Mouse (Mus musculus) small intestine, adult 2 months (tissue): ENCODE measurements around the gene Kcnip3. TPM values are rescaled to one million over a fixed set of nuclear protein-coding genes. Genes with fewer than 3 reads are reported as not detected.

ENCODE experiments used
- H3K27ac ChIP-seq: fragments of 200-500 bp; 2 replicates; pipeline ENCODE4 v1.5.1; 2012; ENCODE audit warnings: low read depth, low read length, control low read depth, inconsistent platforms; ENCODE audit not compliant: insufficient read depth
- H3K27me3 ChIP-seq: fragments of 200-500 bp; 2 replicates; pipeline ENCODE4 v1.6.1; 2012; ENCODE audit warnings: mild to moderate bottlenecking, moderate library complexity, low read length, inconsistent platforms; ENCODE audit not compliant: control insufficient read depth, insufficient read depth
- H3K36me3 ChIP-seq: fragments of 200-500 bp; 2 replicates; pipeline ENCODE4 v1.6.1; 2012; ENCODE audit warnings: mild to moderate bottlenecking, low read length, control low read depth, inconsistent platforms; ENCODE audit not compliant: control insufficient read depth, insufficient read depth
- H3K4me1 ChIP-seq: fragments of 200-500 bp; 2 replicates; pipeline ENCODE4 v1.6.1; 2012; ENCODE audit warnings: low read length, inconsistent platforms, mixed read lengths; ENCODE audit not compliant: control insufficient read depth, insufficient read depth, insufficient read length
- H3K4me3 ChIP-seq: fragments of 200-500 bp; 2 replicates; pipeline ENCODE4 v1.5.1; 2012; ENCODE audit warnings: low read depth, mild to moderate bottlenecking, control low read depth, inconsistent platforms, low read length, moderate library complexity
- CTCF ChIP-seq: fragments of 200-500 bp; IDR thresholded peaks from 2 replicates; pipeline ENCODE4 v1.5.1; 2012; ENCODE audit warnings: low read depth, mild to moderate bottlenecking, control low read depth, inconsistent platforms, low read length, moderate library complexity, mixed read lengths; ENCODE audit not compliant: insufficient replicate concordance, insufficient read length; ENCODE audit errors: extremely low read depth
- POLR2A ChIP-seq: fragments of 200-500 bp; IDR thresholded peaks from 2 replicates; pipeline ENCODE4 v1.6.1; 2012; ENCODE audit warnings: low read depth, mild to moderate bottlenecking, control low read depth, inconsistent platforms, low read length, moderate library complexity
- WGBS: fragments of 180-500 bp; shearing (Covaris S2); methylation state at CpG from one replicate; pipeline ENCODE4 v1.1.7; 2018; 5-methylcytosine and 5-hydroxymethylcytosine counted together
- polyA plus RNA-seq: library from polyadenylated mRNA; depleted of rRNA; stranded (reverse); fragments of >200 nt; gene quantifications from 2 replicates; pipeline ENCODE4 v1.2.3, GENCODE M21; 2012

Kcnip3 gene
- polyA plus RNA-seq, 1 experiment, result 2.4 TPM

GRCm38 (mm10) chr2:127541185-127541584 is 19.3 kb upstream of the Kcnip3 start, which contains the start of gene Prom2:
Gene Prom2, minus strand, starts transcription at chr2:127541467.
- H3K27ac ChIP-seq, result no peak within 1 kb of the TSS
- H3K27me3 ChIP-seq, result peaks cover 14% of the 10 kb centered on the region
- H3K4me1 ChIP-seq, result 0 out of 2 replicates have a peak, but pooled peaks cover 3% of the 10 kb centered on the region
- H3K36me3 ChIP-seq, result no peaks in the 10 kb centered on the region
- H3K4me3 ChIP-seq, result no peak within 1 kb of the TSS
- no peak for TF ChIP-seq POLR2A
- TF ChIP-seq CTCF, result no peak
- 11% methylated on average over 29 of the region's 29 CpGs for WGBS

- 0 out of 2 replicates have a peak, but pooled peaks cover 3% of the 10 kb centered on the region for H3K4me1 ChIP-seq
- no peak overlapping the region for H3K4me3 ChIP-seq
- peaks cover 14% of the 10 kb centered on the region for H3K27me3 ChIP-seq
- H3K27ac ChIP-seq, result no peak overlapping the region
- TF ChIP-seq CTCF (no peak), POLR2A (no peak)
- no peaks in the 10 kb centered on the region for H3K36me3 ChIP-seq
- WGBS, result 24% methylated on average over 4 of the region's 4 CpGs
Observed at GRCm38 (mm10) chr2:127539494-127539893, 17.6 kb upstream of the Kcnip3 start.

DNA sequence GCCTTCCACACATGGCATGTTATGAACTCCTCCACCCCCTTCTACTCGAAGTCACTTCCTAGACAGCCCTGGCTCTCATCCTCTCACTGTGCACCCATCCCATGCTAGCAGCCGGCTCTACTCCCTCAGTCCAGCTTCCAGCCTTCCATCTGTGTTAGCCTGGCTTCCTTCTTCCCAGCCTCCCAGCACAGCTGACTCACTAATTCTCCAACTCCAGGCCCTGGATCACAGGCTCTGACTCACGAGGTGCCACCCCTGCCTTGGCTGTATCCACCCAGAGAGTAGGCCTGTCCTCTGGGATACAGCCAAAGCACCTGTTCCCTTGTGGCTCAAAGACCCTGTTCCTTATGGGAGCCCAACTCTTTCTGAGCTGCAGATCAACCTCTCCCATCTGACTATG is 15.7 kb upstream of the Kcnip3 start:
- Histone ChIP-seq H3K4me3 (no peak overlapping the region), H3K4me1 (0 out of 2 replicates have a peak, but pooled peaks cover 3% of the 10 kb centered on the region), H3K27me3 (peaks cover 14% of the 10 kb centered on the region), H3K36me3 (no peaks in the 10 kb centered on the region), H3K27ac (no peak overlapping the region)
- TF ChIP-seq CTCF (no peak), POLR2A (no peak)
- WGBS, result 49% methylated on average over 3 of the region's 3 CpGs

DNA sequence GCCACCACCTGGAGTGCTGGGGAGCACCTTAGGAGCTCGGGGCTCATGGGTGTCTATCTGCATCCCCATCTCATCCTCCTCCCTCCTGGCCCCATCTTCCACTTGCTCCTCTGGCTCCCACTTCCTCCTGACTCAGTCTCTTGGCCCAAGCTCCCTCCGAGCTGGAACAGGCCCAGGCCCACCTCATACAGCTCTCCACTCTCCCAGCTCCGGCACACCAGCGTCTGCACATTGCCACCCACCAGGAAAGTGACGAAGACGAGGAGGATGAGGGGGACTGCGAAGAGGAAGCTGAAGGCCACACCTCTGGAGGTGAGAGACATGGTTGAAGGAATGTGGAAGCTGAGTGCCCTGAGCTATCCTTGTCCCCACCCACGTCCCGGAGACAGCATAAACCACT is 13.5 kb upstream of the Kcnip3 start:
- Histone ChIP-seq H3K4me1 (no peaks in the 10 kb centered on the region), H3K4me3 (no peak overlapping the region), H3K27ac (no peak overlapping the region), H3K27me3 (peaks cover under 1% of the 10 kb centered on the region; the same call in 1 of the 2 replicates), H3K36me3 (no peaks in the 10 kb centered on the region)
- TF ChIP-seq POLR2A (no peak), CTCF (no peak)
- WGBS, result 74% methylated on average over 9 of the region's 9 CpGs

- Histone ChIP-seq H3K27ac (no peak overlapping the region), H3K4me3 (no peak overlapping the region), H3K27me3 (no peaks in the 10 kb centered on the region), H3K4me1 (no peaks in the 10 kb centered on the region), H3K36me3 (no peaks in the 10 kb centered on the region)
- 15% methylated on average over 9 of the region's 9 CpGs for WGBS
- TF ChIP-seq POLR2A (no peak), CTCF (no peak)
Observed at GRCm38 (mm10) chr2:127532379-127532778, 10.5 kb upstream of the Kcnip3 start.

GRCm38 (mm10) chr2:127531592-127531991 is 9.7 kb upstream of the Kcnip3 start:
- Histone ChIP-seq H3K4me1 (no peaks in the 10 kb centered on the region), H3K27ac (no peak overlapping the region), H3K36me3 (no peaks in the 10 kb centered on the region), H3K27me3 (no peaks in the 10 kb centered on the region), H3K4me3 (no peak overlapping the region)
- 83% methylated on average over 2 of the region's 2 CpGs for WGBS
- TF ChIP-seq CTCF (no peak), POLR2A (no peak)

DNA sequence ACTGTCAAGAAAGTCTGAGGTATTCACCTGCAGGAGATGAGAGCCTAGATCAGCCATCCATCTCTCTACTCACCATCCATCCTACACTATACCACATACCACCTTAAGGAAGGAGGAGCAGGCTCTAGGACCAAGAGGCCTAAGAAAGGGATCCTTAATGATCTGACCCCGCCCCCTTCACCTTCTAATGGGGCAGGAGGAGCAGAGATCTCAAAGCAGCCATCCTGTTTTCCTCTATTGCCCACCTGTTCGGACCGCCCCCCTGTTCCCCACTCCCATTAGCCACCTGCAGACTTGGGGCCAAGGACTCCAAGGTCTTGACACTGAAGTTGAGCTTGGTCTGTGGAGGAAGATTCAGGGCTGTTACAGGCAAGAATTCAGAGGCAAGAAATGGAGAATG is 8.5 kb upstream of the Kcnip3 start:
- no peaks in the 10 kb centered on the region for H3K4me1 ChIP-seq
- H3K27ac ChIP-seq, result no peak overlapping the region
- no peaks in the 10 kb centered on the region for H3K27me3 ChIP-seq
- TF ChIP-seq POLR2A (no peak), CTCF (no peak)
- WGBS, result 70% methylated on average over 3 of the region's 3 CpGs
- H3K4me3 ChIP-seq, result no peak overlapping the region
- H3K36me3 ChIP-seq, result no peaks in the 10 kb centered on the region
